Mouse (Mus musculus) thymus, postnatal 10 days (tissue): ENCODE measurements around the gene Hmgb1.

Experiments used
- DNase-seq, 2 experiments: peaks; one replicate each; pipeline ENCODE4 v3.0.0; 2021; ENCODE audit warnings: low spot score in 2 of 2

Hmgb1 gene

GRCm38 (mm10) chr5:149185806-149186205, 1.5 kb upstream of the Hmgb1 start:
- DNase-seq = no peak

DNA sequence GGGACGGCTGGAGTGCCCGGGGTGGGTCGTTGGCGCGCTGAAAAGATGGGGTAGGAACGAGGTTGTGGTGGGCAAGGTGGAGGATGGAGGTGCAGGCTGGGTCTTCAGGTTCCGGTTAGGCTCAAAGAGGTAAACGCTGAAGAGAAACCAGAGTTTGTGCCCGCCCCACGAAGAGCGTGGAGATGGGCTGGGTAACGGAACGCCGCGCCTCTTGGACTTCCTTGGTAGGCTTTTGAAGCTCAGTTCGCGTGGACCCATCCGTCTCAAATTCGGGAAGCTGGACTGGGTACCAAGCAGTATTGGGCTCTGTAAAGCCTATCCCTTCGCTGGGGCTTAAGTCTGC, 526 bp upstream of the Hmgb1 start:
- peak in 1 of 2 experiments; percentile 59 for DNase-seq

- DNase-seq = no peak
Observed at GRCm38 (mm10) chr5:149183721-149184103, 577 bp downstream of the Hmgb1 start.

- DNase-seq = no peak
Observed at GRCm38 (mm10) chr5:149183122-149183521, 1.2 kb downstream of the Hmgb1 start.

DNA sequence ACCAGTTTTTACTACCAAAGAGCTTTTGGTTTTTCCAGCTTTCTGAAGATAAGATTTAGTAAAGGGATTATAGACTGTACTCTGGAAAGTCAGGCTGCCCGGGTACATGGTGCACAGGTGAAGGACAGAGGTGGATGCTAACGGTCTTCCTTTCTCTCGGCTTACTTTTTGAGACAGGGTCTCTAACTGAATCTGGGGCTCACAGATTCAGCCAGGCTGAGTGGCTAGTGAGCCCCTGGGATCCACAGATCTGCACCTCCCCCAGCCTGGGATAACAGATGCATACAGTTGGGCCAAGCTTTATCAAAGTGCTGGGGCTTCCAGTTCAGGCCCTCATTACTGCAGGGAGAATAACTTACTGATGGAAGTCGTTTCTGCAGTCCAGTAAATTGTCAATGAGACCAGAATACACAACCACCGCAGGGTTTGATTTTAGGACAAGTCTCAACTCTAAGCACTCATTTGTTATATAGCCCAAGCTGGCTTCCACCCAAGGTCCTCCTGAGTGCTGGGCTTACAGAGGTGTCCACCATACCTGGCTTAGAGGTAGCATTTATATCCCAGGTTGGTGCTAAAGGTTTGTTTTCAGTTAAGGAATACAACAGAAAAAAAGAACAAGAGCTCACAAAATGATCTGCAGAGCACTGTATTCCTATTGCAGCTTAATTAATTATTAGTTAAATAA, 2.0 kb downstream of the Hmgb1 start:
- DNase-seq = no peak

- no peak for DNase-seq
Observed at GRCm38 (mm10) chr5:149179826-149180225, 4.5 kb downstream of the Hmgb1 start.

GRCm38 (mm10) chr5:149178095-149178494, 6.2 kb downstream of the Hmgb1 start:
- no peak for DNase-seq

DNA sequence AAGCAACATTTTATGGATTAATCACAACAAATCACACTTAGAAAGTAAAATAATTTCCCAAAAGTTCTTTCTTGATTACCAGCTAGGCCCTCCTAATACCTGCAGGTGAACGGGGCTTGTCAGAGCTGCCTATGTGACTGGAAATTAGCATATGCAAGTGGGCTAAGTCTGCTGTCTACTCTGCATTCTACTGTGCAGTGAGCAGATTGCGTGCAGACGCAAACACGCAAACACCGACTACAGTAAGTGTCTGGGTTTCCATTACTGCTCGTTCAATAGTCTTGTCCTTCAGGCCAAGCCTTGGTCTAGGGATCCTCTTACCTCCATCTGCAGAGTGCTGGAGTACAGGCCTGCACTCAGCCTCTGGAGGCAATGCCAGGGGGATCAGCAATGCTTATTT, 8.6 kb downstream of the Hmgb1 start:
- no peak for DNase-seq

DNA sequence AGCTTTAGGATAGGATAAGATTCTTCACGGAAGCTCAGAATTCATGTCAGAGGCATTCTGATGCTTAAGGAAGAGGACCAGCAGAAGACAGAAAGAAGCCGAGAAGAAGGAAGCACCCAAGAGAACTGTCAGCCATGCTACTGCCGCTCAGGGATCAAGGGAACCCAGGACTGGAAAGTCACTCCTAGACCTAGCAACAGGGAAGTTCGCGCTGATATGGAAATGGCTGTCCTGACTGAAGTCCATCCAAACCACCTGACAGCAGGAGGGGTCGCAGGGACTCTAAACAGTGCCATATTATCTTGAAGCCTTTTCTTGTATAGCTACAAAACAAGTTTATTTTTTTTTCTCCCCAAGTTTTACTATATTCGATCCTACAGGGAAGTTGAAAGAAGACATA, 9.8 kb downstream of the Hmgb1 start:
- no peak for DNase-seq

GRCm38 (mm10) chr5:149172246-149172645, 12.0 kb downstream of the Hmgb1 start:
- no peak for DNase-seq

GRCm38 (mm10) chr5:149170841-149171588, 13.3 kb downstream of the Hmgb1 start:
- DNase-seq = no peak

- DNase-seq = no peak
Observed at GRCm38 (mm10) chr5:149168816-149169215, 15.5 kb downstream of the Hmgb1 start.

GRCm38 (mm10) chr5:149168051-149168450, 16.2 kb downstream of the Hmgb1 start:
- DNase-seq = no peak

GRCm38 (mm10) chr5:149166011-149166410, 18.3 kb downstream of the Hmgb1 start:
- DNase-seq = no peak

DNA sequence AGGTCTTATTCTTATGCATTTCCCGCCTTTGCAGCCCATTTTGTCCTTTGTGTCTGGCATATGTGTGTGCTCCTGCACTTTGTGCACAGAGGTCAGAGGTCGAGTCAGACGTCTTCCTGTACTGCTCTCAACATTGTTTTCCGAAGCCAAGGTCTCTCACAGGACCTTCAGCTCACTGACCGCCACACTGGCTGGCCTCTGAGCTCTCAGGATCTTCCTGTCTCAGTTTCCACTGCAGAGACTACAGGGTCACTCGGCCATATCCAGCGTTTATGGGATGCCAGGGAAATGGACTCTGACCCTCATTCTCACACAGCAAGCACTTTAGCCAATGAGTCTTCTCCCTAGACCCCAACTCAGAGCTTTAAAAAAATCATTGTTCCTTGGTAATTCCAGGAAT, 19.4 kb downstream of the Hmgb1 start:
- DNase-seq = no peak

- no peak for DNase-seq
Observed at GRCm38 (mm10) chr5:149162890-149163289, 21.4 kb downstream of the Hmgb1 start.

DNA sequence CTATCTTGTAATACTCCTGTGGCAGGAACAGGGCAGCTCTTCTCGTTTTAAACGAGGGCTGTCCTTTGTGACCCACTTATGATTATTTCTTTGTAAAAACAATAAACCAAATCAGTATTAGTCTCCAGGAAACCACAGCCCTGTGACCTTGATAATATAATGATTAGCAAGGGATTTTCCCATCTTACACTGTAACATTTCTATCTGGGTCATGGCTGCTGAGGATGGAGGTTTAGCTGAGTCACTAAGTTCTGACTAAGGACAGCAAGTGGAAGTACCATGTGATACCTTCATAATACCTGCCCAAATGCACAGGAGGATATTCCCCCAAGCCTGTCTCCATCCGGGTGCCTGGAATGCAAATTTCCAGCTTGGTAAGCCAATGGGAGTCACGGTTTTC, 23.8 kb downstream of the Hmgb1 start:
- DNase-seq = no peak

DNA sequence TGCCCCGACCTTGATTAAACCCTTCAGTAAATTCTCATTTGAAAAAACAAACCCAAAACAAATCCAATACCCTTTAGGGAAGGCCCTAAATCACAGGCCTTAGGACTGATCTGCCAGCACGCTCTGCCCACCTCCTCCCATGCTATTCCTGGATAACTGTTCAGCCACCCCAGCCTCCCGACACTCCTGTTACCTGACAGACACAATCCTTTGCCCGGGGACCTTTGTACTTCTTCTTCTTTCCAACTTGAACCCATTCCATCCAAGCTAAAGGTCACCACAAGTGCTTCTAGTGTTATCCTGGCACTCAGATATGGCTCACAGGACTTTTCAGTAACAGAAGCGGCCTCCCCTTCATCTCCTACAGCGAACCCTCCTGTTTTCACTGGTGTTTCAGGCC, 25.3 kb downstream of the Hmgb1 start:
- no peak for DNase-seq

GRCm38 (mm10) chr5:149156886-149157563, 27.3 kb downstream of the Hmgb1 start:
- no peak for DNase-seq

- DNase-seq = no peak
Observed at GRCm38 (mm10) chr5:149152774-149153155, 31.5 kb downstream of the Hmgb1 start.

- DNase-seq = no peak
Observed at GRCm38 (mm10) chr5:149152063-149152773, 32.1 kb downstream of the Hmgb1 start.

DNA sequence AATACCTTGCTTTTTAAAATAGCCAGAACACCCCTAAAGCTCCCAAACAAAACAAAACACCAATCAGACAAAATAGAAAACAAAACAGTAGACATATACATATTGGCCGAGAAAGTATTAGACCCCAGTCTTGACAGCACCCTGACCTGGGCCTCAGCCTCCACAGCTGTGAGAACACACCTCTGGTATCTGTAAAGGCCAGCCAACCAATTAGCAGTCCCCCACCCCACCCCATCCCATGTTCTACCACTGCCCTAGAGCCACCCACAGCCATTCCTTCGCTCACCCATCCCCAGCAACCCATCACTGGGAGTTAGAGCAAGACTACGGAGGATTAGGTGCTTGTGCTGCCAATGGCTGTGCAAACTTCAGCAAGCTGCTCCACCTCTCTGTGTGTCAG, 33.4 kb downstream of the Hmgb1 start:
- no peak for DNase-seq
